Mouse (Mus musculus) right cerebral cortex, adult 2 months (tissue): ENCODE results near the gene Gm3417.
A peak's percentile ranks its signal among the peaks of the same experiment; 100 is the strongest.
"Not testable (repeated sequence)": the region's sequence is repeated elsewhere in the genome, so short reads cannot be mapped to it uniquely, and the experiment has no call there.

Source experiments
- DNase-seq, 2 experiments: peaks; one replicate each; pipeline ENCODE4 v3.0.0; 2021 to 2022; ENCODE audit warnings: low spot score in 2 of 2

The Gm3417 gene

GRCm38 (mm10) chr17:14958686-14959327 lies 19.8 kb downstream of the Gm3417 start:
- DNase-seq: no peak

GRCm38 (mm10) chr17:14953452-14953851 lies 25.1 kb downstream of the Gm3417 start:
- DNase-seq: no peak

- DNase-seq: peak in 1 of 2 experiments; percentile 7
Observed at GRCm38 (mm10) chr17:14949161-14949827, 29.3 kb downstream of the Gm3417 start.

- no peak for DNase-seq
Observed at GRCm38 (mm10) chr17:14944551-14944950, 34.0 kb downstream of the Gm3417 start.

- no peak for DNase-seq
Observed at GRCm38 (mm10) chr17:14943729-14944059, 34.9 kb downstream of the Gm3417 start.

- peak; percentile 99 for DNase-seq
Observed at GRCm38 (mm10) chr17:14943009-14943728, 35.4 kb downstream of the Gm3417 start, which contains the start of the genes Wdr27 and 1600012H06Rik. Gene Wdr27, minus strand, starts transcription at chr17:14943158. Gene 1600012H06Rik, plus strand, starts transcription at chr17:14943184.

GRCm38 (mm10) chr17:14942181-14942580 lies 36.4 kb downstream of the Gm3417 start:
- DNase-seq: peak in 1 of 2 experiments; percentile 6

- DNase-seq: no peak
Observed at GRCm38 (mm10) chr17:14935841-14936605, 42.6 kb downstream of the Gm3417 start.

GRCm38 (mm10) chr17:14935280-14935679 lies 43.3 kb downstream of the Gm3417 start:
- not testable (repeated sequence) for DNase-seq

GRCm38 (mm10) chr17:14931469-14931868 lies 47.1 kb downstream of the Gm3417 start:
- DNase-seq: no peak

- no peak for DNase-seq
Observed at GRCm38 (mm10) chr17:14930697-14931096, 47.9 kb downstream of the Gm3417 start.

GRCm38 (mm10) chr17:14928631-14929030 lies 50.0 kb downstream of the Gm3417 start:
- no peak for DNase-seq

GRCm38 (mm10) chr17:14927644-14928218 lies 50.9 kb downstream of the Gm3417 start:
- no peak for DNase-seq

GRCm38 (mm10) chr17:14921582-14921981 lies 57.0 kb downstream of the Gm3417 start:
- DNase-seq: no peak

- no peak for DNase-seq
Observed at GRCm38 (mm10) chr17:14917866-14918265, 60.7 kb downstream of the Gm3417 start.

- DNase-seq: no peak
Observed at GRCm38 (mm10) chr17:14914401-14914800, 64.2 kb downstream of the Gm3417 start.
